Mouse (Mus musculus): ENCODE results near the gene Gm10037.
"Not testable (repeated sequence)": the region's sequence is repeated elsewhere in the genome, so short reads cannot be mapped to it uniquely, and the experiment has no call there.

Gene Gm10037

DNA sequence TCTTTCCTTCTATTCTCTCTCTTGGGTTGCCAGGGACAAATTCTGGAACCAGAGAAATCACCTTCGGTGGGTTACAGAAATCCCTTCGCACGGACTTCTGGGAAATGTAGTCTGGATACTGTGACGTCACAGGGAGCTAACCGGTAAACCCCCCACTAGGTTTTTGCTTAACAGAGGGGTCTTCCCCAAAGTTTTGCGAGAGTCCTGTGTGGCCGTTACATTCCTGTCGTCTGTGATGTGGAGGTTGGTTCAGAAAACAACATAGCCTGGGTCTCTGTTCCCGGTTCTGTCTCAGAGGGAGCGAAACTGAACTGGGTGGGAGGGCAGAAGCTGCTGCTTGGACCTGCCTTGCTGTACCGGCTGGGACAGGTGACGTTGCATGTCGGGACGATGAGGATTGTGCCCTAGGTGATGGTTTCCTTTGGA is at the start of gene Gm10037:
Gene Gm10037, plus strand, starts transcription at position 196 of the 426 bp plus-strand sequence.
- no peak for DNase-seq (ENCODE audit: extremely low read depth, insufficient read length, low spot score)

DNA sequence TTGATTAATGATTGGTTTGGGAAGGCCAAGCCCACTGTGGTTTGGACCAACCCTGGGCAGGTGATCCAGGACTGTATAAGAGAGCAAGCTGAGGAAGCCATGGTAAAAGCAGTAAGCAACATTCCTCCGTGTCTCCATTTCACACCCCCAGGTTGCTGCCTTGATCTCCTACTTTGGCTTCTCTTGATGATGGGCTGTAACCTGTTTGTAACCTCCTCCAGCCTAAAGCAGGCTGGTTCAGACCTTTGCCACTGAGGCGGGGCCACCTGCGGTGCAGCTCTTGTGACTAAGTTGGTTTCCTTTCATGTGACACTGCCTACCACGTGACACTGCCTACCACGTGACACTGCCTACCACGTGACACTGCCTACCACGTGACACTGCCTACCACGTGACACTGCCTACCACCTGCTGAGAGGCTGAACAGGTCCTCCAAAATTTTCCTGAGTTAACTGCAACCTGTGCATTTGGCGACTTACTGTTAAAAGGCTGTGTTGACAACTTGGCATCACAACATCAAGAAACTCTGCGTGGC is 38.9 kb upstream of the Gm10037 start:
- DNase-seq (ENCODE audit: extremely low read depth, insufficient read length, low spot score): no peak

- no peak for DNase-seq (ENCODE audit: extremely low read depth, insufficient read length, low spot score)
Measured at GRCm38 (mm10) chr13:67798618-67799017, 32.3 kb upstream of the Gm10037 start.

- not testable (repeated sequence) for DNase-seq (ENCODE audit: extremely low read depth, insufficient read length, low spot score)
Measured at GRCm38 (mm10) chr13:67799151-67799550, 31.8 kb upstream of the Gm10037 start.

DNA sequence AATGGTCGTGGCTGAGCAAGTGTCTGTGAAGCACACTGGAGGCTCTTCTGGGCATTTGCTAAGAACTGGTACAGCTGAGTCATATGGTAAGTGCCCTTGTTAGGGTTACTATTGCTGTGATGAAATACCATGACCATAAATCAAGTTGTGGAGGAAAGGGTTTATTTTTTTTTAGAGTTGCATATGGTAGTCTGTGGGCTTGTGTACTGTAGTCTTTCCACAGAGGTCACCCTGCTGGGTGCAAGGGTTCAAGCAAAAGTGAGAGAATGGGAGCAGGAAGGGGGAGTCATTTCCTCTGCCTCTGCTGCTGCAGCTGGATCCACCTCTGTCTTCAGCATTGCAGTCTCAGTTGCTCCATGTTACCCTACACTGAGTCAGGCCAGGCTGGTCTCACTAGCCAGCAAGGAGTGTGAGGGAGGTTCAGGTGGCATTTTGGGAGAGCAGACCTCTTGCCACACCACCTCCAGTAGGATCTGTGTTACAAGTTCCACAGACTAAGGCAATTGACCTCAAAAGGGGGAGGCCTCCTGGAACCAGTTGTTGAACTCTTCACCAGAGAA is 19.2 kb upstream of the Gm10037 start:
- DNase-seq (ENCODE audit: extremely low read depth, insufficient read length, low spot score): peak; percentile 46

GRCm38 (mm10) chr13:67812961-67813709 is 17.8 kb upstream of the Gm10037 start:
- no peak for DNase-seq (ENCODE audit: extremely low read depth, insufficient read length, low spot score)

DNA sequence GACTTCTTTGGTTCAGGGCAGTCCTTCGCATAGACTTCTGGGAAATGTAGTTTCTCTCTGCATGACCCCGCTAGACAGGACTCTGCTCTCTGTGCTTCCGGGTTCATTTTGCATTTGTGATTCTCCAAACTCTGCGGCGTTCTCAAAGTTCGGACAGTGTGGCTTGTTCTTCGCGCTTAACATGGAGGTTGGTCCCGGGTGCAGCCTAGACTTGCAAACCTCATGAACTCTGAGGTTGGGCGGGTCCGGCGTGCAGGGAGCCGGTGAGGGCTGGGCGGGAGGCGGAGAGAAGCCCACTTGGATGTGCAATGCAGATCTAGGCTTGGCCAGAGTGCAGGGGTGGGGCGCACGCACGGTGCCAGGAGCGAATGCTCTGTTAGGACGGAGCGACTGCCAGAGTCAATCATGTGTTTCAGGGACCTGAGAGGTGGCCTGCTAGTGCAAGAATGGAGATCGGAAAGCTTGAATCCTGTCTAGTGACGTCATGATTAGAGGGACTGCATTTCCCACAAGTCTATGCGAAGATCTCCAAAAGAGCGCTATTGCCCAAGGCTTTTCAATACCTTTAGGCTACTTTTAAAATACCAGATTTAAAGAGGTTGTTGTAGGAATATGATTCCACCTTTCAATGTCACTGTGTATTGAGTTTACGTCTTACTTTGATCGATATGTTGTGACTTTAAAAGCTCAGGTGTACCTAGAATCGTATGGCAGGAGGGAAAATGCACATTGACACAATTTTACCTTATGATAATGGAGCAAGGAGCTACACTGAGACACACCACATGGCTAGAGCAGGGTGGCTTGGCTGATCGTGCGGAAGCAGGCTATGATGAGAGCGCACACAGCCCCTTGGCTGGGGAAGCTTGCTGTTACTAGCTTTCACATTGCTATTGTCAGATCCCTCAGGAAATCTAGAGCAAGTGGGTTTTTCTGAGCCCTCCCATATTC is 16.9 kb upstream of the Gm10037 start, which contains the start of gene Zfp273:
Gene Zfp273, plus strand, starts transcription at position 31 of the 951 bp plus-strand sequence.
- DNase-seq (ENCODE audit: extremely low read depth, insufficient read length, low spot score): peak; percentile 51

DNA sequence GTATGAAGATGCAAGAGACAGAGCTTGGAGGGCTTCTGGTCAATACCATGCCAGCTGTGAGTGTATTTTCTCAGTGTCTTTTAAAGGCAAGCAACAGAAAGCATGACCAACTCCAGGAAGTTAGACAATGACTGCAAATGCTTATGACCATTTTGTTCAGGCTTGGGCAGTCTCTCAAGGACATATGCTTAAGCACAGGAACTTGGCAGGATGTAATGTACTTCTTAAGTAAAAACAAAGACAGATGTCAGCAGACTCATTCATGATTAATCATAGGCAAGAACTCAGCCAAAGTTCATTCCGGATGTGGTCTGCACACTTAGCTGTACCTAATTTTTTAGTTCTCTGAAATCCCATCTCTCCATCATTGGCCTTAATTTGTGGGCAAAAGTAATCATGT is 12.3 kb upstream of the Gm10037 start:
- peak; percentile 64 for DNase-seq (ENCODE audit: extremely low read depth, insufficient read length, low spot score)

DNA sequence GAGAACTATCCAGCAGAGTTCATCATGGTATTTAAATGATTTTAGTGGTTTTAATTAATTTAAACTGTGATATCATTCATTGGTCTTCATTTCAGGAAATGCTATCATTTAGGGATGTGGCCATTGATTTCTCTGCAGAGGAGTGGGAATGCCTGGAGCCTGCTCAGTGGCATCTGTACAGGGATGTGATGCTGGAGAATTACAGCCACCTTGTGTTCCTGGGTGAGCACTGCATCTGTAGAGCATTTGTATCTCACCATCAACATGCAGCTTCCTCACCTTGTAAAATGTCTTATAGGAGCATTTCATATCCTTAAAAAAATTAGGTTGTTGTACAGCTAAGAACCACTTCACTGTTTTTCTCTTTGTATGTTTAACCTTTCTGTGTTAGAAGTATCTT is 2.2 kb downstream of the Gm10037 start:
- DNase-seq (ENCODE audit: extremely low read depth, insufficient read length, low spot score): not testable (repeated sequence)

DNA sequence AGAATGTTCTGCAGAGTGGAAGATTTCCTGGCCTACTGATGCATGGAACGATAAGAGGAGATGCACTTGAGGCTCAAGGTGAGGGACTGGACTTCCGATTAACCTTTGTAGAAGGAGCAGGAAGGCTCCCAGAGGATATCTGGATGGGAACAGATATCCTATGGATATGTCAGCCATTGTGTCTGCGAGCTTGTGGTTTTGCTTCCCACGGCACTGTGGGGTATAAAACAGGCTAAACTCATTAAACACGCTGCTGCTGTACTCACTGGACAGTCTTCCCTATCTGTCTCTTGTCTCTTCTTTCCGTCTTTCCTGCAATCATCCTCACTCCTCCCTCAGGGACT is 12.8 kb downstream of the Gm10037 start:
- no peak for DNase-seq (ENCODE audit: extremely low read depth, insufficient read length, low spot score)

DNA sequence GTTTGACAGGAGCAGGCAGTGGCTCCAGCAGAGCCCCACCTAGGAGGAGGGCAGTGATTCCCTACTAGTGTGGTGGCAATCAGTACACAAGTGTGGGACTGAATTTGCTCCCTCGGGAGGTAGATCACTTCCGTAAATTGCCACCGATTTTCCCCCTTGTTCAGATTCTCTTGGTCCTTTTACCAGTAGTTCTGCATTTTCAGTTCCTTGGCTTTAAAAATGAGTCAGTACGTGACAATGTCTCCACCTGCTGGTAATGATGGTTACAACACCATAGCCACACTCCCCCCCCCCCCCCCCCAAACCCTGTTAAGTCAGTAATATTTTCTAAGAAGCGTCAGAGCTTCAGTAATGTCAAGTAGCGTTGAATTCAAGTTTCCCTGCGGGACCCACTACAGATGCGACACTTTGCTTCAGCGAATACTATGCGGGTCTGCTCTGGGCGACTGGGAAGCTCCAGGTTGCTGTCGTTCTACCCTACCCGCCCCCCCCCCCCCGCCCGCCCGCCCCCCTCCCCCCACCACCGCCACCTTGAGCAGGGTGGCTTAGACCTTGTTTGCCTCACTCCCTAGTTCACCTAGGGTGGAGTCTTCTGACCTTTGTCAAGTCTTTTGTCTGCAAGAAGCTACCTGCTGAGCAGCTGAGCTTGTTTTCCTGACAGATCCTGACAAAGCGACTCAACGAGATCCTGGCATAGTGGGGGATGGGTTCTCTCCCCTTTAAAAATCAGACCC is 13.4 kb downstream of the Gm10037 start:
- DNase-seq (ENCODE audit: extremely low read depth, insufficient read length, low spot score): peak; percentile 58

- DNase-seq (ENCODE audit: extremely low read depth, insufficient read length, low spot score): no peak
Measured at GRCm38 (mm10) chr13:67844853-67845194, 13.9 kb downstream of the Gm10037 start.

DNA sequence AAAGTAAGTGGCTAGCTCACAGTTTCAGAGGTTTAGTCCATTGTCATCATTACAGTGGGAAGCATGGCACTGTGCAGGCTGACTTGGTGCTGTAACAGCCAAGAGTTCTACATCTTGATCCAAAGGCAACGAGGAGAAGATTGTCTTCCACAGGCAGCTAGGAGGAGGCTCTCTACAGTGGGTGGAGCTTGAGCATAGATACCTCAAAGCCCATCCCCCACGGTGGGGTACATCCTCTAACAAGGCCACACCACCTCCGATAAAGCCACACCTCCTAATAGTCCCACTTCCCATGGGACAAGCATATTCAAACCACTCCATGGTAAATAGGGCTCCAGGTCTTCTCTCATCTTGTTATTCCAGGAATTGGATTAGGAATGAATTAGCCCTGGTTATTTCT is 19.5 kb downstream of the Gm10037 start:
- no peak for DNase-seq (ENCODE audit: extremely low read depth, insufficient read length, low spot score)

GRCm38 (mm10) chr13:67853130-67853529 is 22.2 kb downstream of the Gm10037 start:
- DNase-seq (ENCODE audit: extremely low read depth, insufficient read length, low spot score): no peak

GRCm38 (mm10) chr13:67853983-67854382 is 23.1 kb downstream of the Gm10037 start:
- DNase-seq (ENCODE audit: extremely low read depth, insufficient read length, low spot score): no peak

- no peak for DNase-seq (ENCODE audit: extremely low read depth, insufficient read length, low spot score)
Measured at GRCm38 (mm10) chr13:67857317-67857716, 26.4 kb downstream of the Gm10037 start.

GRCm38 (mm10) chr13:67862508-67862907 is 31.6 kb downstream of the Gm10037 start:
- DNase-seq (ENCODE audit: extremely low read depth, insufficient read length, low spot score): no peak

GRCm38 (mm10) chr13:67863026-67863425 is 32.1 kb downstream of the Gm10037 start, which contains the start of gene BC048507:
Gene BC048507, plus strand, starts transcription at chr13:67863326.
- DNase-seq (ENCODE audit: extremely low read depth, insufficient read length, low spot score): no peak

DNA sequence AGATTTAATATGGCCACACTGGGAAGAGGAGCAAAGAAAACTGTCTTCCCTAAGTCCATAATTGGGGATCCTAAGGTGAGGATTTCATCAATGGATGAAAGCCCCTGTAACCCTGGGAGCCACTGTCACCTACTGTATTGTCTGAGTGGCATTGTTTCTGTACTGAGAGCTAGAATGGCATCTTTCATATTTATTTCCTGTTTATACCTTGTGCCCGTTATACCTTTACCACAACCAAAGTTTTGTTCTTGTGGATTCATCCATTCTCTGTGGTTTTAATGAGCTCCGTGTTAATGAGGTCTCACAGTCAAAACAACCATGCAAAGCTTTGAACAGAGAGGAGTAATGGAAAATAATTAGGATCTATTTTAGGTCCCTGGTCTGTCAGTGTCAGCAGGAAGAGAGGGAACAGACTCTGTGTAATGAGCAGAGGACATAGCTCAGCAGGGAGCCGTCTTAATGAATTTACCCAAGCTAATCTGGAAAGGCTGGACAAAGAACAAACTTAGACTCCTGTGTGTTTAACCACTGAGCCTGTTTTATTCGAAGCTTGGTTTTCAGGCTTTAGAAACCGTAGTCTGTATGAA is 34.0 kb downstream of the Gm10037 start:
- DNase-seq (ENCODE audit: extremely low read depth, insufficient read length, low spot score): no peak

DNA sequence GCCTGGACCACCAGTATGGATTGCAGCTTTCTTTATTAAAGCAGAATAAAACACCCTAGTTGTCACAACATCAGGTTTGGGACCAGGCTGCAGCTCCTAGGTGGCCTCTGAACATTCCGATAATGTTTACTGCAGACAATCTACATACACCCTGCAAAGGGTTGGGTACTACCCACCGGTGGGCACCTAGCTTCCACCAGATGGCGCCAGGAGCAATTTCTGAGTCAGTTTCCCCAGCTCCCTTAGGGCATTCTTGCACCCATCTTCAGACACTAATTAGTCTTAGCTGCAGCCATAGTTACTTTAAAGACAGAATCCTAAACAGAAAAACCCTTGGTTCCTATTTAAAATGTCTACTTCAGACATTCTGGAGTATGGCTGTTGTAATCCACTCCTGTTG is 37.0 kb downstream of the Gm10037 start:
- DNase-seq (ENCODE audit: extremely low read depth, insufficient read length, low spot score): no peak

All from 3134 (cell line).